Mouse (Mus musculus) NIH3T3 (cell line): ENCODE results near the gene Ruvbl2.
A peak's percentile ranks its signal among the peaks of the same experiment; 100 is the strongest.

Experiments used
- DNase-seq: peaks from one replicate; pipeline ENCODE4 v3.0.0-alpha.2; 2012; ENCODE audit warnings: low read depth

Ruvbl2 gene

GRCm38 (mm10) chr7:45421194-45421593 is 16.7 kb downstream of the Ruvbl2 start:
- no peak for DNase-seq

GRCm38 (mm10) chr7:45420615-45420919 is 17.3 kb downstream of the Ruvbl2 start, which contains the start of gene Lhb:
Gene Lhb, plus strand, starts transcription at chr7:45420820.
- DNase-seq, result no peak

GRCm38 (mm10) chr7:45419859-45420614 is 17.9 kb downstream of the Ruvbl2 start:
- no peak for DNase-seq

- no peak for DNase-seq
These were observed 19.9 kb downstream of the Ruvbl2 start for GRCm38 (mm10) chr7:45417962-45418492.

GRCm38 (mm10) chr7:45415636-45416035 is 22.3 kb downstream of the Ruvbl2 start:
- DNase-seq, result no peak

GRCm38 (mm10) chr7:45414740-45415224 is 23.1 kb downstream of the Ruvbl2 start:
- no peak for DNase-seq

GRCm38 (mm10) chr7:45413864-45414739 is 23.8 kb downstream of the Ruvbl2 start:
- no peak for DNase-seq

- DNase-seq, result peak; percentile 46
These were observed 24.6 kb downstream of the Ruvbl2 start, which contains the start of gene Ntf5 for GRCm38 (mm10) chr7:45413113-45413863. Gene Ntf5, plus strand, starts transcription at chr7:45413695.

GRCm38 (mm10) chr7:45412421-45412820 is 25.5 kb downstream of the Ruvbl2 start:
- DNase-seq, result no peak

GRCm38 (mm10) chr7:45409497-45410163 is 28.3 kb downstream of the Ruvbl2 start:
- DNase-seq, result no peak

GRCm38 (mm10) chr7:45408949-45409348 is 28.9 kb downstream of the Ruvbl2 start:
- no peak for DNase-seq

- no peak for DNase-seq
These were observed 29.5 kb downstream of the Ruvbl2 start for GRCm38 (mm10) chr7:45408351-45408750.

GRCm38 (mm10) chr7:45407836-45408235 is 30.1 kb downstream of the Ruvbl2 start:
- no peak for DNase-seq

- DNase-seq, result no peak
These were observed 31.4 kb downstream of the Ruvbl2 start for GRCm38 (mm10) chr7:45406157-45407156.

GRCm38 (mm10) chr7:45405091-45406075 is 32.5 kb downstream of the Ruvbl2 start, which contains the start of gene Kcna7:
Gene Kcna7, plus strand, starts transcription at chr7:45405653.
- DNase-seq, result peak; percentile 77

- DNase-seq, result peak; percentile 77
These were observed 34.2 kb downstream of the Ruvbl2 start for GRCm38 (mm10) chr7:45403532-45404261.

- DNase-seq, result no peak
These were observed 36.3 kb downstream of the Ruvbl2 start for GRCm38 (mm10) chr7:45401521-45402085.

- DNase-seq, result peak; percentile 52
These were observed 41.1 kb downstream of the Ruvbl2 start for GRCm38 (mm10) chr7:45396787-45397186.
